Mouse (Mus musculus) duodenum, adult 2 months (tissue): ENCODE data around the gene Fam169b. TPM values are rescaled to one million over a fixed set of nuclear protein-coding genes. Genes with fewer than 3 reads are reported as not detected.

Experiments
- polyA plus RNA-seq: library from polyadenylated mRNA; depleted of rRNA; stranded (reverse); fragments of >200 nt; gene quantifications from 2 replicates; pipeline ENCODE4 v1.2.3, GENCODE M21; 2012; ENCODE audit warnings: low replicate concordance; rRNA removed

The Fam169b gene
- 1.1 and 4.1 TPM in 2 replicates for polyA plus RNA-seq

DNA sequence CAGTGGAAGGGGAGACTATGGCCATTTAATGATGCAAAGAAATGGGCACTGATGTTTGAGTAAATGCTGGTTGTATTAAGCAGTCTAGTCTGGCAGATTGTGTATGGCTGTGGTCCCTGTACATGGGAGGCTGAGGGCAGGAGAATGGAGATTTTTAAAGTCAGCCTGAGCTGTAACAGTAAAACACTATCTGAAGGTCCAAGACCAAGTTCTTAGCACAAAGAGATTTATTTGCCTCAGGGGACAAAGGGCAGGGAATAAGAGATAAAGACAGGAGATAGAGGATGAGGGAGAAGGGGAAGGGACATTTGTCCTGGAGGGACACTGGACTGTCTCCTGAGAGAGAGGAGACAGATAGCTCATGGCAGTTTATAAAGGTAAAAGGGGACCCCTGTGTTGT is at the start of gene Fam169b:
Gene Fam169b (plus strand): TSS at position 325 of the 400 bp plus-strand sequence.

DNA sequence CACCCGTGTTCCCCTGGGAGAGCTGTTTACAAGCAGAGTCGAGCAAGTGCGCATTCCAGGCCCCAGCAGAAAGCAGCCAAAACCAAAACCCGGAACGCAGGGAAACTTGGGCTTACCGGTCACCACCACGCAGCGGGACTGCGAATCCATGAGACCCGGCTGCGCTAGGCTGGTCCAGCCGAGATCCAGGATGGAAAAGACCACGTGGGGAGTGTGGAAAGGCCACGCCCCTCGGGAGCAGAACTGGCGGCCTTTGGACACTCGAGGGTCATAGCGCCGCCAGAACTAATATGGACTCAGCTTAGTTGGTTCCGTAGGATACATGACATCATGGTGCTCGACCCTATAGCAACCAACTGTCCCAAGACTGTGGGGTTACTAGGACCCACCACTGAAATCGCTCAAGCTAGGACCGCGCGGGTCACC is 9.6 kb upstream of the Fam169b start, which contains the start of gene Pgpep1l:
Gene Pgpep1l (minus strand): TSS at position 206 of the 426 bp plus-strand sequence.

Other genes with a start within 250 kb of the Fam169b start
- not detected in 2 replicates for gene Pgpep1l, start 9.6 kb upstream of the Fam169b start, polyA plus RNA-seq